Mouse (Mus musculus) liver, embryonic 15.5 days (tissue): Measurements from ENCODE around the gene Olfr1318. TPM values are rescaled to one million over a fixed set of nuclear protein-coding genes. Genes with fewer than 3 reads are reported as not detected.

ENCODE experiments used
- ATAC-seq: fragments of 200-750 bp; cut with Nextera tagmentation; 2 replicates; pipeline ENCODE4 v1.8.0; 2017; ENCODE audit warnings: moderate number of reproducible peaks, mild to moderate bottlenecking, moderate library complexity; ENCODE audit not compliant: insufficient read depth
- H3K27ac ChIP-seq: fragments of 300-500 bp; sonication (generic); replicated peaks from 2 replicates; pipeline ENCODE4 v1.5.1; 2015; ENCODE audit warnings: mild to moderate bottlenecking, inconsistent platforms
- H3K27me3 ChIP-seq: fragments of 300-500 bp; sonication (generic); 2 replicates; pipeline ENCODE4 v1.6.1; 2015; ENCODE audit warnings: mild to moderate bottlenecking, inconsistent platforms
- H3K36me3 ChIP-seq: fragments of 300-500 bp; sonication (generic); replicated peaks from 2 replicates; pipeline ENCODE4 v1.6.1; 2015; ENCODE audit warnings: moderate library complexity, mild to moderate bottlenecking, inconsistent platforms
- H3K4me1 ChIP-seq: fragments of 300-500 bp; sonication (generic); replicated peaks from 2 replicates; pipeline ENCODE4 v1.6.1; 2015; ENCODE audit warnings: inconsistent platforms
- H3K4me2 ChIP-seq: fragments of 300-500 bp; sonication (generic); 2 replicates; pipeline ENCODE4 v1.6.1; 2015; ENCODE audit warnings: moderate library complexity, mild to moderate bottlenecking, inconsistent platforms
- H3K4me3 ChIP-seq: fragments of 300-500 bp; sonication (generic); replicated peaks from 2 replicates; pipeline ENCODE4 v1.5.1; 2015; ENCODE audit warnings: mild to moderate bottlenecking, inconsistent platforms
- H3K9ac ChIP-seq: fragments of 300-500 bp; sonication (generic); 2 replicates; pipeline ENCODE4 v1.6.1; 2015; ENCODE audit warnings: moderate library complexity, mild to moderate bottlenecking, inconsistent platforms
- H3K9me3 ChIP-seq: fragments of 300-500 bp; sonication (generic); replicated peaks from 2 replicates; pipeline ENCODE4 v1.6.1; 2016; ENCODE audit warnings: inconsistent platforms
- WGBS: fragments of 180-500 bp; shearing (Covaris S2); methylation state at CpG from one replicate; pipeline ENCODE4 v1.1.7; 2015; ENCODE audit warnings: mixed read lengths; ENCODE audit not compliant: insufficient replicate concordance; 5-methylcytosine and 5-hydroxymethylcytosine counted together
- polyA plus RNA-seq: library from polyadenylated mRNA; unstranded; fragments of >200 nt; fragmentation: Nextera tagmentation; extraction: Ambion mirVana; gene quantifications from 2 replicates; pipeline ENCODE4 v1.2.1, GENCODE M21; 2015

Gene Olfr1318
- not detected in 2 replicates for polyA plus RNA-seq

- ATAC-seq, result no peak
Observed at GRCm38 (mm10) chr2:112153898-112154297, at the start of gene Olfr1318. TSS of gene Olfr1318 (plus strand) at chr2:112154198.

GRCm38 (mm10) chr2:112115340-112115739 lies 38.7 kb upstream of the Olfr1318 start, which contains the start of gene Olfr1315-ps1:
TSS of gene Olfr1315-ps1 (minus strand) at chr2:112115440.
- WGBS, result 40% methylated on average over 1 of the region's 1 CpGs
- H3K9me3 ChIP-seq, result no peaks in the 10 kb centered on the region
- H3K9ac ChIP-seq, result no peak within 1 kb of the TSS
- H3K27me3 ChIP-seq, result no peaks in the 10 kb centered on the region
- H3K4me3 ChIP-seq, result no peak within 1 kb of the TSS
- no peak for ATAC-seq
- no peak within 1 kb of the TSS for H3K27ac ChIP-seq
- H3K36me3 ChIP-seq, result no peaks in the 10 kb centered on the region
- no peaks in the 10 kb centered on the region for H3K4me1 ChIP-seq
- no peak within 1 kb of the TSS for H3K4me2 ChIP-seq

More at GRCm38 (mm10) chr2:112153898-112154297, at the start of gene Olfr1318:
- Histone ChIP-seq H3K9me3 (no peaks in the 10 kb centered on the region), H3K4me1 (no peaks in the 10 kb centered on the region), H3K36me3 (no peaks in the 10 kb centered on the region), H3K4me2 (no peak within 1 kb of the TSS), H3K27me3 (no peaks in the 10 kb centered on the region), H3K27ac (no peak within 1 kb of the TSS), H3K4me3 (no peak within 1 kb of the TSS), H3K9ac (no peak within 1 kb of the TSS)

GRCm38 (mm10) chr2:112134877-112135276 lies 19.1 kb upstream of the Olfr1318 start, which contains the start of gene Olfr1316:
TSS of gene Olfr1316 (minus strand) at chr2:112134977.
- WGBS, result 63% methylated on average over 2 of the region's 2 CpGs

GRCm38 (mm10) chr2:112140029-112140428 lies 14.0 kb upstream of the Olfr1318 start, which contains the start of gene Olfr1317:
TSS of gene Olfr1317 (plus strand) at chr2:112140329.
- Histone ChIP-seq H3K36me3 (no peaks in the 10 kb centered on the region), H3K4me2 (no peak within 1 kb of the TSS), H3K27ac (no peak within 1 kb of the TSS), H3K9me3 (no peaks in the 10 kb centered on the region), H3K4me1 (no peaks in the 10 kb centered on the region), H3K9ac (no peak within 1 kb of the TSS), H3K4me3 (no peak within 1 kb of the TSS), H3K27me3 (no peaks in the 10 kb centered on the region)
- no peak for ATAC-seq
- 59% methylated on average over 2 of the region's 2 CpGs for WGBS

More at GRCm38 (mm10) chr2:112134877-112135276, 19.1 kb upstream of the Olfr1318 start, which contains the start of gene Olfr1316:
- no peak within 1 kb of the TSS for H3K4me2 ChIP-seq
- H3K9ac ChIP-seq, result no peak within 1 kb of the TSS
- no peak for ATAC-seq
- H3K4me3 ChIP-seq, result no peak within 1 kb of the TSS
- H3K36me3 ChIP-seq, result no peaks in the 10 kb centered on the region
- no peaks in the 10 kb centered on the region for H3K4me1 ChIP-seq
- no peak within 1 kb of the TSS for H3K27ac ChIP-seq
- H3K9me3 ChIP-seq, result no peaks in the 10 kb centered on the region
- no peaks in the 10 kb centered on the region for H3K27me3 ChIP-seq

GRCm38 (mm10) chr2:112196859-112197258 lies 42.9 kb downstream of the Olfr1318 start:
- ATAC-seq, result no peak
- Histone ChIP-seq H3K36me3 (no peaks in the 10 kb centered on the region), H3K27me3 (no peaks in the 10 kb centered on the region), H3K4me3 (no peak overlapping the region), H3K9me3 (no peaks in the 10 kb centered on the region), H3K4me2 (no peak overlapping the region), H3K4me1 (no peaks in the 10 kb centered on the region), H3K9ac (no peak overlapping the region), H3K27ac (no peak overlapping the region)
- WGBS, result 4% methylated on average over 2 of the region's 2 CpGs

DNA sequence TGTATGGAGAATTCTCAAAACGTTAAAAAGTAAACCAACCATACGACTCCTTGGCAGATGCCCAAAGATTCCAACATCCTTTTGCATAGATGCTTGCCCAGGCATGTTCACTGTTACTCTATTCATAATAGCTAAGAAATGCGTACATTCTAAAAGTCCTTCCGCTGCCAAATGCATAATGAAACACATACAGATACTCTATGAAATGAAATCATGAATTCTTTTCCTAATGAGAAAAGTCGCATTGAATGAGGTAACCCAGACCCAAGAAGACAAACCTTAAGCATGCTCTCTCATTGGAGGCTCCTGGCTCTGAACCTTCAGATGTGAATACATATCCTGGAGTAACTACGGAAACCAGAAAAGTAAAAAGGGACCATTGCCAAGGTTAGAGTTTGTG lies 49.1 kb downstream of the Olfr1318 start:
- Histone ChIP-seq H3K9ac (no peak overlapping the region), H3K36me3 (no peaks in the 10 kb centered on the region), H3K4me2 (no peak overlapping the region), H3K27ac (no peak overlapping the region), H3K27me3 (no peaks in the 10 kb centered on the region), H3K4me3 (no peak overlapping the region), H3K9me3 (no peaks in the 10 kb centered on the region), H3K4me1 (no peaks in the 10 kb centered on the region)
- 61% methylated on average over 6 of the region's 6 CpGs for WGBS
- no peak for ATAC-seq

Other genes starting within 250 kb of the Olfr1318 start
- not detected in 2 replicates for gene Olfr1306, start 237.9 kb upstream of the Olfr1318 start, polyA plus RNA-seq
- gene Olfr1307, start 204.8 kb upstream of the Olfr1318 start, polyA plus RNA-seq, result not detected in 2 replicates
- not detected in 2 replicates for gene Olfr1308, start 189.3 kb upstream of the Olfr1318 start, polyA plus RNA-seq
- not detected in 2 replicates for gene Olfr1309, start 163.9 kb upstream of the Olfr1318 start, polyA plus RNA-seq
- gene Olfr1310, start 141.5 kb upstream of the Olfr1318 start, polyA plus RNA-seq, result not detected in 2 replicates
- not detected in 2 replicates for gene Olfr1311, start 129.8 kb upstream of the Olfr1318 start, polyA plus RNA-seq
- gene Olfr1312, start 104.0 kb upstream of the Olfr1318 start, polyA plus RNA-seq, result not detected in 2 replicates
- not detected in 2 replicates for gene Olfr1313, start 76.4 kb upstream of the Olfr1318 start, polyA plus RNA-seq
- gene Olfr1314, start 57.4 kb upstream of the Olfr1318 start, polyA plus RNA-seq, result not detected in 2 replicates
- gene Olfr1315-ps1, start 38.8 kb upstream of the Olfr1318 start, polyA plus RNA-seq, result not detected in 2 replicates
- gene Olfr1316, start 19.2 kb upstream of the Olfr1318 start, polyA plus RNA-seq, result not detected in 2 replicates
- not detected in 2 replicates for gene Olfr1317, start 13.9 kb upstream of the Olfr1318 start, polyA plus RNA-seq
- 2.5 and 3.3 TPM in 2 replicates for gene Lpcat4, start 85.3 kb downstream of the Olfr1318 start, polyA plus RNA-seq
- 0.02 TPM in 1 of 2 replicates, not detected in the other for gene Nutm1, start 105.1 kb downstream of the Olfr1318 start, polyA plus RNA-seq
- gene Nop10, start 107.7 kb downstream of the Olfr1318 start, polyA plus RNA-seq, result 106 and 122 TPM in 2 replicates
- gene Slc12a6, start 111.6 kb downstream of the Olfr1318 start, polyA plus RNA-seq, result 3.8 and 4.4 TPM in 2 replicates
- gene Gm21985, start 112.1 kb downstream of the Olfr1318 start, polyA plus RNA-seq, result not detected in 2 replicates
- 40.3 and 41.1 TPM in 2 replicates for gene Emc4, start 213.8 kb downstream of the Olfr1318 start, polyA plus RNA-seq
- gene Katnbl1, start 225.0 kb downstream of the Olfr1318 start, polyA plus RNA-seq, result 15.7 and 17.1 TPM in 2 replicates